Mouse (Mus musculus): ENCODE measurements around the gene Lamb1. TPM values are rescaled to one million over a fixed set of nuclear protein-coding genes. Genes with fewer than 3 reads are reported as not detected.

Lamb1 gene
- total RNA-seq (2022), result 10 to 100 TPM; 44.0 to 51.1 (median 48.7) TPM

GRCm38 (mm10) chr12:31265005-31265721 lies at the start of gene Lamb1:
Gene Lamb1, plus strand, starts transcription at chr12:31265234.
- peak; percentile 71 for DNase-seq (ENCODE audit: low spot score)

GRCm38 (mm10) chr12:31217232-31217631 lies 47.8 kb upstream of the Lamb1 start:
- no peak for DNase-seq (ENCODE audit: low spot score)

GRCm38 (mm10) chr12:31218774-31219173 lies 46.3 kb upstream of the Lamb1 start:
- DNase-seq (ENCODE audit: low spot score), result no peak

GRCm38 (mm10) chr12:31221522-31221921 lies 43.5 kb upstream of the Lamb1 start:
- DNase-seq (ENCODE audit: low spot score), result no peak

- DNase-seq (ENCODE audit: low spot score), result no peak
Observed at GRCm38 (mm10) chr12:31222282-31222681, 42.8 kb upstream of the Lamb1 start.

GRCm38 (mm10) chr12:31222741-31223140 lies 42.3 kb upstream of the Lamb1 start:
- DNase-seq (ENCODE audit: low spot score), result no peak

GRCm38 (mm10) chr12:31225451-31225850 lies 39.6 kb upstream of the Lamb1 start:
- DNase-seq (ENCODE audit: low spot score), result no peak

GRCm38 (mm10) chr12:31227167-31227566 lies 37.9 kb upstream of the Lamb1 start:
- DNase-seq (ENCODE audit: low spot score), result no peak

DNA sequence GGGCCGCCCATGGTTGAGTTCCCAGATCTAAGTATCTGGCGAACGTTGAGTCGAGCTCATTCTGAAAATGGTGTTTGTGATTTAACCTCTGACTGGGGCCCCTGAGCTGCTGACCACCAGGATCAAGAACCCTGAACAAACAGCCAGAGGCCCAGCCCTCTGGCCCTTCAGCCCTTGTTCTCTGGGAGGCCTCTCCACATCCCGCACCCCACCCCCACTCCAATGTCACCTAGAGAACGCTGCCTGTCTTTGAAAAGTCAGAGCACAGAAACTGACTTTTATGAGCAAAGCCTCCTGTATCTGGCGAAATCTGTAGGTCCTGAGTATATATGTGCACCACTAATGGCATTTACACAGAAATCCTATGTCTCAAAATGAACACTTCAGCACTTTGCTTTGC lies 36.2 kb upstream of the Lamb1 start:
- DNase-seq (ENCODE audit: low spot score), result no peak

- no peak for DNase-seq (ENCODE audit: low spot score)
Observed at GRCm38 (mm10) chr12:31232635-31233034, 32.4 kb upstream of the Lamb1 start.

DNA sequence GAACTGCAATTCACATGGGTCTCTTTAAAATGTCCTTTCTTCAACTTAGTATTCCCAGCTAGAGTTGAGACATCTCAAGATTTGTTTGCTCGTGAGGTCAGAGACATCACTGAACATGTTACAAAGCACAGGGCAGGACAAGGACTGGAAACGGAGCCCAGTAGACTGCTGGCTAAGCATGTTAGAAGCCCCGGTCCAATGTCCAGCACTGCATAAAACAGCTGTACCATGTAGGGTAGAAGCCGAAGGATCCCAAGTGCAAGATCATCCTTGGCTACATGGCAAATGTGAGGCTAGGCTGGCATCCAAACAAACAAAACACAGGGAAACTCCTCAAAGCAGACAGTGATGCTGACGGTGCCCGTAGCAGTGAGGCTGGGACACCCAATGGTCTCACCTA lies 30.0 kb upstream of the Lamb1 start:
- no peak for DNase-seq (ENCODE audit: low spot score)

GRCm38 (mm10) chr12:31236861-31237595 lies 28.0 kb upstream of the Lamb1 start:
- no peak for DNase-seq (ENCODE audit: low spot score)

GRCm38 (mm10) chr12:31239031-31239583 lies 25.9 kb upstream of the Lamb1 start:
- no peak for DNase-seq (ENCODE audit: low spot score)

- no peak for DNase-seq (ENCODE audit: low spot score)
Observed at GRCm38 (mm10) chr12:31239798-31240197, 25.2 kb upstream of the Lamb1 start.

- no peak for DNase-seq (ENCODE audit: low spot score)
Observed at GRCm38 (mm10) chr12:31240470-31240869, 24.6 kb upstream of the Lamb1 start, which contains the start of gene Gm6993. Gene Gm6993, plus strand, starts transcription at chr12:31240770.

GRCm38 (mm10) chr12:31241595-31242342 lies 23.3 kb upstream of the Lamb1 start:
- DNase-seq (ENCODE audit: low spot score), result no peak

GRCm38 (mm10) chr12:31244001-31244400 lies 21.0 kb upstream of the Lamb1 start:
- DNase-seq (ENCODE audit: low spot score), result no peak

- no peak for DNase-seq (ENCODE audit: low spot score)
Observed at GRCm38 (mm10) chr12:31244691-31245090, 20.3 kb upstream of the Lamb1 start.

DNA sequence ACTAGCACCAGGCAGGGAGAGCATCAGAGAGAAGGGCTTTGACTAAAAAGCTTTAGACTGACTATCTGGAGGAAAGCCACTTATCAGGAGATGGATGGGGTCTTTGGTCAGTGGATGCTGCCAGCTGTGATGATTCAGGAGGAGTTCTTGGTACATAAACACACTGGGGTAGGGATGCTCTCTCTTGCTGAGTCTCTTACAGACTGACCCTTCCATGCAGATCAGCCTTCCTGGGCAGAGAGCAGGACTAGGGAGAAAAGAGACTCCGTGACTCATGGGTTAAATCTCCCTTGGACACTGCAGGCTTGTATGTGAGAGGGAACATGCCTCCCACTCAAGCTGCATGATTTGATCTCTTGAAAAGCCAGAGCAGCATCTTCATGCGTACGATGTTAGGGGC lies 18.9 kb upstream of the Lamb1 start:
- DNase-seq (ENCODE audit: low spot score), result no peak

GRCm38 (mm10) chr12:31246615-31247014 lies 18.4 kb upstream of the Lamb1 start:
- no peak for DNase-seq (ENCODE audit: low spot score)

GRCm38 (mm10) chr12:31248165-31248564 lies 16.9 kb upstream of the Lamb1 start:
- DNase-seq (ENCODE audit: low spot score), result peak; percentile 48

GRCm38 (mm10) chr12:31248681-31249080 lies 16.4 kb upstream of the Lamb1 start:
- no peak for DNase-seq (ENCODE audit: low spot score)

All from heart, adult 8-10 months (tissue).